Mouse (Mus musculus): Measurements from ENCODE around the gene Anxa1. TPM values are rescaled to one million over a fixed set of nuclear protein-coding genes. Genes with fewer than 3 reads are reported as not detected.

Gene Anxa1
- polyA plus RNA-seq (2015; fragmentation: Nextera tagmentation; extraction: Ambion mirVana), result 152 and 153 TPM in 2 replicates

GRCm38 (mm10) chr19:20390455-20390994 is at the start of gene Anxa1:
Anxa1 (minus strand) TSS chr19:20390944.
- H3K4me2 ChIP-seq (ENCODE audit: low read depth, low read length), result peak within 1 kb of the TSS; percentile 41
- ATAC-seq (0 out of 2 replicates have a peak, but pooled peaks have one; percentile 29), DNase-seq (no peak)
- WGBS (ENCODE audit: insufficient replicate concordance), result 23% methylated on average over 5 of the region's 5 CpGs
- TF ChIP-seq CTCF (IDR thresholded peaks at IDR 0.05; ENCODE audit: low read depth), result no peak
- TF ChIP-seq EP300 (IDR thresholded peaks at IDR 0.05; ENCODE audit: low read depth), result no peak
- H3K27ac ChIP-seq (ENCODE audit: low read depth), result peak within 1 kb of the TSS; percentile 41
- H3K9ac ChIP-seq (replicated peaks), result 0 out of 2 replicates have a peak within 1 kb of the TSS, but pooled peaks have one; percentile 10
- H3K9me3 ChIP-seq (ENCODE audit: low read length), result no peaks in the 10 kb centered on the region
- no peaks in the 10 kb centered on the region for H3K27me3 ChIP-seq (ENCODE audit: insufficient read depth, low read length)
- H3K4me3 ChIP-seq (ENCODE audit: low read depth, low read length), result peak within 1 kb of the TSS; percentile 33
- no peaks in the 10 kb centered on the region for H3K36me3 ChIP-seq (replicated peaks; ENCODE audit: insufficient read depth, low read length)
- H3K4me1 ChIP-seq (ENCODE audit: insufficient read depth), result no peaks in the 10 kb centered on the region

DNA sequence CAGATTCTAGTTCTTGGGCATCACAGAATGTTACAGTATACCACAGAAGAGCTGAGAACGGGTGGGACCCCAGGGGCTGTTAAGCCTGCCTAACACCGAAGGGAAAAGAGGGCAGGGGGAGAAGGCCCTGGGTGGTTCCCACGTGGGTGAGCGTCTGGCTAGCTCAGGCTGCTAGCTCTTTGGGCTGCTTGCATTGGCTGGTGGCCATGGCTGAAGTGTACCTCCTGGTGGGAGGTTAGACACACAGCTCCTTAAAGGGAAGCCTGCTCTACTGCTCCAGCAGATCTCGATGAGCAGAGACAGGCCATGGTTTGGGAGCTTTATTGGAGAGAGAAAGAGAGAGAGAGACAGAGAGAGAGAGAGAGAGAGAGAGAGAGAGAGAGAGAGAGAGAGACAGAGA is 46.3 kb upstream of the Anxa1 start:
- Histone ChIP-seq H3K4me1 (ENCODE audit: insufficient read depth) (no peaks in the 10 kb centered on the region), H3K27me3 (ENCODE audit: insufficient read depth, low read length) (no peaks in the 10 kb centered on the region), H3K27ac (ENCODE audit: low read depth) (no peak overlapping the region), H3K36me3 (replicated peaks; ENCODE audit: insufficient read depth, low read length) (no peaks in the 10 kb centered on the region), H3K4me2 (ENCODE audit: low read depth, low read length) (no peak overlapping the region), H3K9ac (replicated peaks) (no peak overlapping the region), H3K4me3 (ENCODE audit: low read depth, low read length) (no peak overlapping the region), H3K9me3 (ENCODE audit: low read length) (no peaks in the 10 kb centered on the region)
- DNase-seq (no peak), ATAC-seq (no peak)
- 61% methylated on average over 5 of the region's 5 CpGs for WGBS (ENCODE audit: insufficient replicate concordance)
- TF ChIP-seq EP300 (IDR thresholded peaks at IDR 0.05; ENCODE audit: low read depth) (no peak), CTCF (IDR thresholded peaks at IDR 0.05; ENCODE audit: low read depth) (no peak)

DNA sequence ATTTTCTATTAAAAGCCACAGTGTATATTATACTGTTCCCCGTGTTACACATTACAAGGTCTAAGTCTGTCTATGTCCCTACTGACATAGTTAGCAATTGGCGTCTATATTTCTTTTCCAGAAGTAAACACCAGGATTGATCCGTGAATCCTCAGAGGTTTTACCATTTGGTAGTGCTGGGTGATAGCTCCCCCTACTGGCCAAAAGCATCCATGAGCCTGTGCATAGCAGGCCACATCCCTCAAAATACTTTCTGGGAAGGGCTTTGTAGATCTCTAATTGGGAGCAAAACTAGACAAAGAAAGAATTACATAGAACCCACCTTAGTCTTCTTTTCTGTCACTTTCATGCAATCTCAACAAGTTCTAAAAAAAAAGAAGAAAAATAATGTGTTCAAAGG is 43.8 kb upstream of the Anxa1 start:
- WGBS (ENCODE audit: insufficient replicate concordance), result 6% methylated on average over 3 of the region's 3 CpGs
- no peak overlapping the region for H3K4me3 ChIP-seq (ENCODE audit: low read depth, low read length)
- H3K9ac ChIP-seq (replicated peaks), result no peak overlapping the region
- no peak overlapping the region for H3K4me2 ChIP-seq (ENCODE audit: low read depth, low read length)
- no peaks in the 10 kb centered on the region for H3K4me1 ChIP-seq (ENCODE audit: insufficient read depth)
- peak; percentile 91 for TF ChIP-seq CTCF (IDR thresholded peaks at IDR 0.05; ENCODE audit: low read depth)
- TF ChIP-seq EP300 (IDR thresholded peaks at IDR 0.05; ENCODE audit: low read depth), result no peak
- no peaks in the 10 kb centered on the region for H3K9me3 ChIP-seq (ENCODE audit: low read length)
- H3K27me3 ChIP-seq (ENCODE audit: insufficient read depth, low read length), result no peaks in the 10 kb centered on the region
- no peak overlapping the region for H3K27ac ChIP-seq (ENCODE audit: low read depth)
- DNase-seq, result peak; percentile 69
- ATAC-seq, result peak; percentile 44; the same call in 1 of the 2 replicates
- H3K36me3 ChIP-seq (replicated peaks; ENCODE audit: insufficient read depth, low read length), result no peaks in the 10 kb centered on the region

- no peaks in the 10 kb centered on the region for H3K27me3 ChIP-seq (ENCODE audit: insufficient read depth, low read length)
- no peaks in the 10 kb centered on the region for H3K9me3 ChIP-seq (ENCODE audit: low read length)
- 76% methylated on average over 5 of the region's 5 CpGs for whole genome bisulfite sequencing (ENCODE audit: insufficient replicate concordance)
- H3K4me1 ChIP-seq (ENCODE audit: insufficient read depth), result no peaks in the 10 kb centered on the region
- DNase-seq (no peak), ATAC-seq (no peak)
- no peaks in the 10 kb centered on the region for H3K36me3 ChIP-seq (replicated peaks; ENCODE audit: insufficient read depth, low read length)
- TF ChIP-seq EP300 (IDR thresholded peaks at IDR 0.05; ENCODE audit: low read depth) (no peak), CTCF (IDR thresholded peaks at IDR 0.05; ENCODE audit: low read depth) (no peak)
- no peak overlapping the region for H3K9ac ChIP-seq (replicated peaks)
- no peak overlapping the region for H3K4me2 ChIP-seq (ENCODE audit: low read depth, low read length)
- no peak overlapping the region for H3K4me3 ChIP-seq (ENCODE audit: low read depth, low read length)
- no peak overlapping the region for H3K27ac ChIP-seq (ENCODE audit: low read depth)
Measured at GRCm38 (mm10) chr19:20433966-20434365, 43.2 kb upstream of the Anxa1 start.

GRCm38 (mm10) chr19:20426443-20427161 is 35.9 kb upstream of the Anxa1 start:
- ATAC-seq (no peak), DNase-seq (no peak)
- H3K27ac ChIP-seq (ENCODE audit: low read depth), result no peak overlapping the region
- H3K27me3 ChIP-seq (ENCODE audit: insufficient read depth, low read length), result no peaks in the 10 kb centered on the region
- no peak overlapping the region for H3K9ac ChIP-seq (replicated peaks)
- WGBS (ENCODE audit: insufficient replicate concordance), result 73% methylated on average over 12 of the region's 12 CpGs
- H3K4me1 ChIP-seq (ENCODE audit: insufficient read depth), result no peaks in the 10 kb centered on the region
- no peak overlapping the region for H3K4me3 ChIP-seq (ENCODE audit: low read depth, low read length)
- TF ChIP-seq EP300 (IDR thresholded peaks at IDR 0.05; ENCODE audit: low read depth) (no peak), CTCF (IDR thresholded peaks at IDR 0.05; ENCODE audit: low read depth) (no peak)
- no peaks in the 10 kb centered on the region for H3K36me3 ChIP-seq (replicated peaks; ENCODE audit: insufficient read depth, low read length)
- H3K9me3 ChIP-seq (ENCODE audit: low read length), result no peaks in the 10 kb centered on the region
- H3K4me2 ChIP-seq (ENCODE audit: low read depth, low read length), result no peak overlapping the region

DNA sequence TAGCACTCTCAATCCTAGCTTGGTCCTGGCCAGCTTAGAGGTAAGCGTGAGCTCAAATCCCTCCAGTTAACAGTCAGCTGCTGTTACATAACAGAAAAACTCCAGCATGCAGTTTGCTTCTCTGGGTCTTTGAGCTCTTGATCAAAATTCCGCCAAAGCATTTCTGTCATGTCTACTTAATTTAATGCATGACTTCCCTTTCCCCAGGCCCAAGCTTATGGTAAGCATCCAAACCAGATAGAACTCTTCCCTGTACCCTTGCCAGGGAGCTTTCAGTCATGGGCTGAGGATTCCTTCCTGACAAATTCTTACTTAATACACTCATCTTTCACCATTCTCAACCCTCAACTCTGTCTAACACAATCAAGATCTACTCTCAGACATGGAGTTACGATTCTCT is 20.5 kb upstream of the Anxa1 start:
- TF ChIP-seq EP300 (IDR thresholded peaks at IDR 0.05; ENCODE audit: low read depth) (no peak), CTCF (IDR thresholded peaks at IDR 0.05; ENCODE audit: low read depth) (no peak)
- 66% methylated on average over 3 of the region's 3 CpGs for WGBS (ENCODE audit: insufficient replicate concordance)
- no peak for DNase-seq
- Histone ChIP-seq H3K9ac (replicated peaks) (no peak overlapping the region), H3K9me3 (ENCODE audit: low read length) (no peaks in the 10 kb centered on the region), H3K36me3 (replicated peaks; ENCODE audit: insufficient read depth, low read length) (no peaks in the 10 kb centered on the region), H3K4me2 (ENCODE audit: low read depth, low read length) (no peak overlapping the region), H3K27me3 (ENCODE audit: insufficient read depth, low read length) (no peaks in the 10 kb centered on the region), H3K27ac (ENCODE audit: low read depth) (peak overlapping the region; percentile 34; the same call in 1 of the 2 replicates), H3K4me3 (ENCODE audit: low read depth, low read length) (no peak overlapping the region), H3K4me1 (ENCODE audit: insufficient read depth) (no peaks in the 10 kb centered on the region; the same call in 1 of the 2 replicates)
- no peak for ATAC-seq
